Mouse (Mus musculus): ENCODE measurements around the gene Adamts20. TPM values are rescaled to one million over a fixed set of nuclear protein-coding genes. Genes with fewer than 3 reads are reported as not detected.

Adamts20 gene
- polyA plus RNA-seq, 1 experiment from 2014 or later: 2.0 TPM

DNA sequence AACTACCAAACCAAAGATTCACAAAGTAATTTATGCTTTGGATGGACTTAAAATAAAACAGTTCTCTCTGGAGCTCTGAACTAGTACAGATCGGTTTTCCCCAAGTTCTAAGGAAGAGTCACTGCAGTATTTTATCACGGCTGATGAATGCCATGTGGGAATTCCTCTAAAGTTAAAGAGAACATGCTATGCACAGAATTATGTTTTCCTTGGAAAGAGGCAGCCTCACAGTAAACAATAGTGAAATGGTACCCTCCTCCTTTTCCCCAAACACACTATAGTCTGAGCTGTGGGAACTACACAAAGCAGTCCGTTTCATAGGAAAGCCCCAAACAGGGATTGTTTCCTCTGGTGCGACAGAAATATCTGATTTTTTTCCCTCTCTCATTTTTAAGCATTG, 171.1 kb downstream of the Adamts20 start:
- no peaks in the 10 kb centered on the region for H3K4me1 ChIP-seq (ENCODE audit: control insufficient read depth, insufficient read depth, low read length)
- H3K9me3 ChIP-seq (replicated peaks; ENCODE audit: control insufficient read depth, low read length, poor library complexity, severe bottlenecking): no peaks in the 10 kb centered on the region
- ATAC-seq: no peak
- no peaks in the 10 kb centered on the region for H3K36me3 ChIP-seq (ENCODE audit: control insufficient read depth, insufficient read depth, low read length)
- no peak overlapping the region for H3K4me3 ChIP-seq (ENCODE audit: low read depth, low read length)
- WGBS: 85% methylated on average over 4 of the region's 4 CpGs
- H3K4me2 ChIP-seq (ENCODE audit: low read length): no peak overlapping the region
- no peak overlapping the region for H3K27ac ChIP-seq (ENCODE audit: low read length)
- H3K9ac ChIP-seq (ENCODE audit: low read depth, low read length): no peak overlapping the region
- no peaks in the 10 kb centered on the region for H3K27me3 ChIP-seq (ENCODE audit: control insufficient read depth, insufficient read depth, low read depth, low read length)

DNA sequence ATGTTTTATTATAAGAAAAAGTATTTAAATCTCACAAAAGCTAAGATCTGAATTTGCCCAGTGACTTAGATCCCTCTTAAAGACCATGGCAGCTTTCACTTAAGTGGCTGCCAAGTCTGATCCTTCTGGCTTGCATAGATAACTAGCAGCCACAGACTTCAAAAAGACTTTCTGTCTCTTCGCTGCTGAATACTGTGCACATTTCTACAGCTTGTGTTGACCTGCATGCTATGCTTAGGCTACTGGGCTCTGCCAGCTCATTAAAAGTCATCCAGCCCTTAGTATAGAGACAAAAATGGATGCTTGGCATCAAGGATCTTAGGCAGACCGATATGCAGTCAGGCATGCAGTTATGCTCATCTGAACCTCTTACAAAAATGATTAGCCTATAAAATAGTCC, 177.2 kb downstream of the Adamts20 start:
- no peak overlapping the region for H3K27ac ChIP-seq (ENCODE audit: low read length)
- no peak overlapping the region for H3K4me3 ChIP-seq (ENCODE audit: low read depth, low read length)
- no peak overlapping the region for H3K9ac ChIP-seq (ENCODE audit: low read depth, low read length)
- no peak for ATAC-seq
- H3K36me3 ChIP-seq (ENCODE audit: control insufficient read depth, insufficient read depth, low read length): no peaks in the 10 kb centered on the region
- 76% methylated on average over 2 of the region's 2 CpGs for WGBS
- no peak overlapping the region for H3K4me2 ChIP-seq (ENCODE audit: low read length)
- H3K4me1 ChIP-seq (ENCODE audit: control insufficient read depth, insufficient read depth, low read length): no peaks in the 10 kb centered on the region
- no peaks in the 10 kb centered on the region for H3K27me3 ChIP-seq (ENCODE audit: control insufficient read depth, insufficient read depth, low read depth, low read length)
- H3K9me3 ChIP-seq (replicated peaks; ENCODE audit: control insufficient read depth, low read length, poor library complexity, severe bottlenecking): no peaks in the 10 kb centered on the region

DNA sequence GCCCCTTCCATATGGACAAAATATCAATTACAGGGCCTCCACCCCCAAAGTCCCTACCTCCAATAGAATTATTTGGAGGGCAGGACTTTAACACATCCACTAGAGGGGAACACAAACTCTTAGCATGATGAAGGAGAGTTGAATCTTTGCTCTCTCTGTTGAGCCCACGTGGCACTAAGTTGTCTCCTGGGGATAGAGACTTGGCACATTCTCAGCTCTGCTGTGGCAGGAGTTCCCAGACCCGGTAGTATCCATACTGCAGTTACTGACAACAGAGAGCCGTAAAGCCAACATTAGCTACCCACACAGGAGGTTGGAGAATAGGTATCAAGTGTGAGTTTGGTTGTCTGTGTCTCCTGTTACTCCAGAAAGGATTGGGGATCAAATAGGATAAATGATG, 177.7 kb downstream of the Adamts20 start:
- ATAC-seq: no peak
- 68% methylated on average over 3 of the region's 3 CpGs for WGBS

DNA sequence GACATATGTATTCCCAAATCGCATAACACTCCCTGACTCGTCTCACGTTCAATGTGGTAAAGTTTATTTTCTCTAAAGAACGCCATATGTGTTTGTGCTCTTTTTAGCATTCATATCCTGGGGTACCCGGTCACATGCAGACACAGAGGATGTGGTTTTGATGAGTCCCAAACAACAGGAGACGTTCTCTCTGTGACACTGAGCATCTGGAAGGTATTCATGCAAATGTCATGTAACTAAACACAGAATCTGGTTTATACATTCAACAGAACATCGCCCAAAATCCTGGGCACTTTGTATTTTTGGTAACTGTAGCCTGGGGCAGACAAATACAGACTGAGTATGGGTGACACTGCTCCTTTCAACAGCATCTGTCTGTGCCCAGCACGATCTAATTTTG, 188.8 kb downstream of the Adamts20 start:
- Histone ChIP-seq H3K36me3 (ENCODE audit: control insufficient read depth, insufficient read depth, low read length) (no peaks in the 10 kb centered on the region), H3K9me3 (replicated peaks; ENCODE audit: control insufficient read depth, low read length, poor library complexity, severe bottlenecking) (no peaks in the 10 kb centered on the region), H3K4me1 (ENCODE audit: control insufficient read depth, insufficient read depth, low read length) (no peaks in the 10 kb centered on the region), H3K9ac (ENCODE audit: low read depth, low read length) (no peak overlapping the region), H3K27me3 (ENCODE audit: control insufficient read depth, insufficient read depth, low read depth, low read length) (no peaks in the 10 kb centered on the region), H3K4me2 (ENCODE audit: low read length) (no peak overlapping the region), H3K4me3 (ENCODE audit: low read depth, low read length) (no peak overlapping the region), H3K27ac (ENCODE audit: low read length) (no peak overlapping the region)
- no peak for ATAC-seq
- 87% methylated on average over 8 of the region's 8 CpGs for WGBS

More for the DNA sequence above, 177.7 kb downstream of the Adamts20 start:
- Histone ChIP-seq H3K9ac (ENCODE audit: low read depth, low read length) (no peak overlapping the region), H3K4me3 (ENCODE audit: low read depth, low read length) (no peak overlapping the region), H3K36me3 (ENCODE audit: control insufficient read depth, insufficient read depth, low read length) (no peaks in the 10 kb centered on the region), H3K4me2 (ENCODE audit: low read length) (no peak overlapping the region), H3K4me1 (ENCODE audit: control insufficient read depth, insufficient read depth, low read length) (no peaks in the 10 kb centered on the region), H3K27ac (ENCODE audit: low read length) (no peak overlapping the region), H3K27me3 (ENCODE audit: control insufficient read depth, insufficient read depth, low read depth, low read length) (no peaks in the 10 kb centered on the region), H3K9me3 (replicated peaks; ENCODE audit: control insufficient read depth, low read length, poor library complexity, severe bottlenecking) (no peaks in the 10 kb centered on the region)

DNA sequence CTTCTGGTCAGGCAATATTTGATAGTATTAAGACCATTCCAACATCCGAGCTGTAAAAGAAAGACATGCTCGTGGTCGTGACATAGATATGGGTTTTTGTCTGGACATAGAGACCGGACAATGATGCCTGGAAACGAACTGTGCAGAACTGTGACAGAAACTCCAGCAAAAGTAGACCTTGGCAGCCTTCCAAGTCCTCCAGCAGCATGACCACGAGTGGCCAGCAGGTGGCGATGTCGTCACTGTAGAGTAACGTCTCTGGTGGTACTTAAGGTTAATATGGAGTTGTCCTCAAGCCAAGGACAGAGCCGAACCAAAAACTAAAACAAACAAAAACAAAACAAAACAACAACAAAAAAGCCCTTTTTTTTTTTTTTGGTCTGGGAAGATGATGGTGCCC, 199.6 kb downstream of the Adamts20 start:
- H3K9ac ChIP-seq (ENCODE audit: low read depth, low read length): no peak overlapping the region
- WGBS: 24% methylated on average over 10 of the region's 10 CpGs
- peaks cover 2% of the 10 kb centered on the region; the same call in 1 of the 2 replicates for H3K4me1 ChIP-seq (ENCODE audit: control insufficient read depth, insufficient read depth, low read length)
- ATAC-seq: no peak
- H3K27ac ChIP-seq (ENCODE audit: low read length): no peak overlapping the region
- H3K9me3 ChIP-seq (replicated peaks; ENCODE audit: control insufficient read depth, low read length, poor library complexity, severe bottlenecking): no peaks in the 10 kb centered on the region
- no peak overlapping the region for H3K4me2 ChIP-seq (ENCODE audit: low read length)
- H3K36me3 ChIP-seq (ENCODE audit: control insufficient read depth, insufficient read depth, low read length): no peaks in the 10 kb centered on the region
- H3K27me3 ChIP-seq (ENCODE audit: control insufficient read depth, insufficient read depth, low read depth, low read length): no peaks in the 10 kb centered on the region
- H3K4me3 ChIP-seq (ENCODE audit: low read depth, low read length): no peak overlapping the region

DNA sequence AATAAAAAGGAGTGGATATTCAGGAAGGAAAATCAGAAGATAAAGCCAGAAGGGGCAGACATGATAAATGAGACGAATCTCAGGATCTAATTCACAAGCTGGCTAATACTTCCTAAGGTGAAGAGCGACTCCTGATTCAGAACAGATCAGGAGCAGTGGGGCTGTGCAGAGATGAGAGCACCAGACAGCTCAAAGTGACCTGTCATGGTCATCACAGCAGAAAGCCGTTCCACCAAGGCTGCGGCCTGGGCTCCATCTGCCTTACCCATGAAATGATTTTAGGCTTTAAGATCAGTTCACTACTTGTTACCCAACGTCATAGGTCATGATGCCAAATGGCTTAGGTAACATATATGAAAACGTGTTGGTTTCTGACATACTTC, 200.7 kb downstream of the Adamts20 start:
- no peaks in the 10 kb centered on the region for H3K9me3 ChIP-seq (replicated peaks; ENCODE audit: control insufficient read depth, low read length, poor library complexity, severe bottlenecking)
- no peaks in the 10 kb centered on the region for H3K36me3 ChIP-seq (ENCODE audit: control insufficient read depth, insufficient read depth, low read length)
- 74% methylated on average over 6 of the region's 6 CpGs for WGBS
- H3K4me3 ChIP-seq (ENCODE audit: low read depth, low read length): no peak overlapping the region
- no peaks in the 10 kb centered on the region for H3K27me3 ChIP-seq (ENCODE audit: control insufficient read depth, insufficient read depth, low read depth, low read length)
- H3K9ac ChIP-seq (ENCODE audit: low read depth, low read length): no peak overlapping the region
- no peak for ATAC-seq
- no peak overlapping the region for H3K27ac ChIP-seq (ENCODE audit: low read length)
- peaks cover 2% of the 10 kb centered on the region; the same call in 1 of the 2 replicates for H3K4me1 ChIP-seq (ENCODE audit: control insufficient read depth, insufficient read depth, low read length)
- no peak overlapping the region for H3K4me2 ChIP-seq (ENCODE audit: low read length)

DNA sequence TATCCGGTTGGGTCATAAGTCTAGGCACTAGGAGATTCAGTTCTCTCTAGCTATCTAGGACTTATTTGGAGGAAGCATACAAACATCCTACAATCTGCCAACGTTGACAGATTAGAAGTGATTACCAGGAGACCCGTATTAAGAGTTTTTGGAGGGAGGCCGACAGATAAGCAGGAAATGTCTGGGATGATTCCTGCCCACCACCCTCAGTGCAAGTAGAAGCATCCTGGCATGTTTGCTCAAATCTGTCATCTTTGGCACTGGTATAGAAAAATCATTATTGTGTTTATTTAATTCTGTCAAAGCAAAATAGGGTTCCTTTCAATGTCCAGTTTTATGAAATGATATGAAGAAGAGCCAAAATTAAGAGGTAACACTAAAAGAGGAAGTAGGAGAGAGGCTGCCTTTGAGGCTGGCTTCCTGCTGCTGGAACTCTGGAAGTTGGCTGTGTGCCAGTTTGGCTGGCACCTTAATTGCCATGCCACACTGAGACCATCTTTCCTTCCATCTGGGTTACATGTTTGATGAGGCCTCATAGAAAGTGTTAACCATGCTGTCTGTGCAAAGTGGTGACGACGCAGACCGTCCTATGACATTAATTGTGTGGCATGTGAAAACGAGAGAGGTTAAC, 201.2 kb downstream of the Adamts20 start:
- Histone ChIP-seq H3K36me3 (ENCODE audit: control insufficient read depth, insufficient read depth, low read length) (no peaks in the 10 kb centered on the region), H3K27me3 (ENCODE audit: control insufficient read depth, insufficient read depth, low read depth, low read length) (no peaks in the 10 kb centered on the region), H3K27ac (ENCODE audit: low read length) (no peak overlapping the region), H3K4me2 (ENCODE audit: low read length) (no peak overlapping the region), H3K9ac (ENCODE audit: low read depth, low read length) (no peak overlapping the region), H3K4me1 (ENCODE audit: control insufficient read depth, insufficient read depth, low read length) (peaks cover 2% of the 10 kb centered on the region; the same call in 1 of the 2 replicates), H3K4me3 (ENCODE audit: low read depth, low read length) (no peak overlapping the region), H3K9me3 (replicated peaks; ENCODE audit: control insufficient read depth, low read length, poor library complexity, severe bottlenecking) (no peaks in the 10 kb centered on the region)
- ATAC-seq: no peak
- WGBS: 67% methylated on average over 8 of the region's 8 CpGs

DNA sequence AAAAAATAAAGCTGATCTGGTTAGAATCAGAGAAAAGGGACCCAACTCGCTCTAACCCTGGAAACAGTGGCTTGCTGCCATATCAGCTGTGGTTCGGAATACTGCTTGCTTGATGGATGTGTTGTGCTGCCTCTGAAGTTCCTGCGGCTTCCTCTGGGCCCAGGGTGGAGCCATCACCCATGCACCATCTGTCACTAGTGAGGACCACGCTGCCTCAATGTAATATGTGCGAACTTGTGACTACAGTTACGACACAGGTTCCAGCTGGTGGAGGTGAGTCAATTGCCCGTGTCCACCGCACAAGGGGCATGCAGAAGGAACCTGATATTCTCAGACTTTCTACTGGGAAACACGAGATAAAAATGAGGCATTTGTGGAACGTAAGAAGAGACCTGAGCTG, 202.0 kb downstream of the Adamts20 start:
- no peak overlapping the region for H3K4me2 ChIP-seq (ENCODE audit: low read length)
- H3K9me3 ChIP-seq (replicated peaks; ENCODE audit: control insufficient read depth, low read length, poor library complexity, severe bottlenecking): no peaks in the 10 kb centered on the region
- no peaks in the 10 kb centered on the region for H3K27me3 ChIP-seq (ENCODE audit: control insufficient read depth, insufficient read depth, low read depth, low read length)
- H3K36me3 ChIP-seq (ENCODE audit: control insufficient read depth, insufficient read depth, low read length): no peaks in the 10 kb centered on the region
- peaks cover 2% of the 10 kb centered on the region; the same call in 1 of the 2 replicates for H3K4me1 ChIP-seq (ENCODE audit: control insufficient read depth, insufficient read depth, low read length)
- H3K4me3 ChIP-seq (ENCODE audit: low read depth, low read length): no peak overlapping the region
- no peak for ATAC-seq
- H3K9ac ChIP-seq (ENCODE audit: low read depth, low read length): no peak overlapping the region
- no peak overlapping the region for H3K27ac ChIP-seq (ENCODE audit: low read length)
- WGBS: 82% methylated on average over 10 of the region's 10 CpGs

DNA sequence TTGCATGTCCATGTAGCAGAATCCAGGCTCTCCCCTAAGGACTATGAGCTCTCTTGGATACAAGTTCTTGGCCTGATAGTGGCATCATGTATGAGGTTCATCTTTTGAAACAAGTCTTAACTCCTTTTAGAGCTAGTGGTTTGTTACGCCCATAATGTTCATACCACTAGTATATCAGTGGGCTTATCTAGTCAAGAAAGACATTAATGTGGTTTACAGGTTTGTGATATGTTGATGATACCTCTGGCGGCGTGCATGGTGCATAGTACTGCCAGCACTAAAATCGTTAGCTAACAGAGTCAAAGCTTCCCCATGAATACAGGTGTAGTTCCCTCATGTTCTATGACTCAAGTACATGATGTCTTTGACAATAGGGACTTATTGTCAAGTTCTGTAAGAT, 205.7 kb downstream of the Adamts20 start:
- H3K9ac ChIP-seq (ENCODE audit: low read depth, low read length): no peak overlapping the region
- H3K27me3 ChIP-seq (ENCODE audit: control insufficient read depth, insufficient read depth, low read depth, low read length): no peaks in the 10 kb centered on the region
- no peak overlapping the region for H3K4me2 ChIP-seq (ENCODE audit: low read length)
- no peak overlapping the region for H3K4me3 ChIP-seq (ENCODE audit: low read depth, low read length)
- no peaks in the 10 kb centered on the region for H3K9me3 ChIP-seq (replicated peaks; ENCODE audit: control insufficient read depth, low read length, poor library complexity, severe bottlenecking)
- ATAC-seq: no peak
- 91% methylated on average over 4 of the region's 4 CpGs for WGBS
- H3K4me1 ChIP-seq (ENCODE audit: control insufficient read depth, insufficient read depth, low read length): peaks cover 2% of the 10 kb centered on the region; the same call in 1 of the 2 replicates
- no peaks in the 10 kb centered on the region for H3K36me3 ChIP-seq (ENCODE audit: control insufficient read depth, insufficient read depth, low read length)
- no peak overlapping the region for H3K27ac ChIP-seq (ENCODE audit: low read length)
